Mouse (Mus musculus): ENCODE results near the gene Tmbim4. TPM values are rescaled to one million over a fixed set of nuclear protein-coding genes. Genes with fewer than 3 reads are reported as not detected.

Tmbim4 gene
- polyA plus RNA-seq, 1 experiment from 2014 or later, result 165 TPM

DNA sequence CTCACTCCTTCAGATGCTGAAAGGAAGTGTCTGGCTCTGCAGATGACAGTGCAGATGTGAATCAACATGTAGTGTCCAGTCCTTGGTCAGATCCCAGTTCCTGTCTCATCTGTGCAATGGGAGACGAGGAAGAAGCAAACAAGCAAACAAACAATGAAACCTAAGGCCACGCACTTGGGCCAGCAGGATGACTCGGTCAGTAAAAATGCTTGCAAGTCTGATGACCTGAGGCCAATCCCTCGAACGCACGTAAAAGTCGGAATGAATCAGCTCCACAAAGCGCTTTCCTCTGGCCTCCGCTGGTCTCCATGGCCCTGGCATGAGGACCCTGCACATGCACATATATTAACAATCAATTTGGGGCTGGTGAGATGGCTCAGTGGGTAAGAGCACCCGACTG is 17.6 kb downstream of the Tmbim4 start:
- H3K4me1 ChIP-seq (ENCODE audit: insufficient read depth, low read depth, low read length), result no peaks in the 10 kb centered on the region
- no peak overlapping the region for H3K4me3 ChIP-seq (ENCODE audit: low read depth, low read length)
- H3K27ac ChIP-seq (ENCODE audit: low read length), result no peak overlapping the region
- H3K4me2 ChIP-seq (replicated peaks; ENCODE audit: low read depth, low read length), result no peak overlapping the region
- DNase-seq (ENCODE audit: low spot score) (no peak), ATAC-seq (no peak)
- H3K9me3 ChIP-seq (ENCODE audit: low read length), result no peaks in the 10 kb centered on the region
- no peaks in the 10 kb centered on the region for H3K27me3 ChIP-seq (replicated peaks; ENCODE audit: insufficient read depth, low read length)
- no peak for TF ChIP-seq CTCF (IDR thresholded peaks at IDR 0.05)
- TF ChIP-seq EP300 (IDR thresholded peaks at IDR 0.05), result no peak
- 89% methylated on average over 10 of the region's 10 CpGs for WGBS
- no peaks in the 10 kb centered on the region for H3K36me3 ChIP-seq (ENCODE audit: insufficient read depth, low read length)
- H3K9ac ChIP-seq (replicated peaks; ENCODE audit: low read depth), result no peak overlapping the region

DNA sequence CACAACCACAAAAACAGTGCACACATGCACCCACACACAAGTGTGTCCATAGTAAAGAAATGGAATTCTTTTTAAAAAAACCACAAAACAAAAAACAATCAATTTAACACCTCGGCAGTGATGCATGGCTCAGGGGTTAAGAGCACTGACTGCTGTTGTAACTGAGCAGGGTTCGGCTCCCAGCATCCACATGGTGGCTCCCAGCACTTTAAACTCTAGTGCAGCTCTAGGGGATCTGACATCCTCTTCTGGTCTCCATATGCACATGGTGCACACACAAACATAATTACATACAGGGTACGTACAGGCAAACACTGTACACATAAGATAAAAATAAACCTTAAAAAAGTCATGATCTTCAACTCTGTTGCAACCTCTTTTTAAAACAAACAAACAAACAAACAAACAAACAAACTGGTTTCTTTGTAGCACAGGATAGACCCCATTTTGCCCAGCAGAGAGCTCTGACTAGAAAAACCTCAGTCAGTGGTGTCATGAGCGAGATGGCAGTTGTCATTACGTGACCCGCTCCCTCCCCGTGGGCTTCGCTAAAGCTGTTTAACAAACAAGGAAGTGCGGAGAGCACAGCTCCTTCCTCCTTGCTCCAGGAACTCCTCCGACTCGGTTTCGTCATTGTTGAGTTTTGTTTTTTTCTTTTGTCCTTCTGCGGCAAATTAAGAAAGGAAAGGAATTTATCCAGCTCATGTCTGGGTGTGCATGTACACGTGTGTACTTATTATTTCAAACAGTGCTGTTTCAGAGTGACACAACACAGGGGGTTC is 18.4 kb downstream of the Tmbim4 start:
- Histone ChIP-seq H3K9me3 (ENCODE audit: low read length) (no peaks in the 10 kb centered on the region), H3K27ac (ENCODE audit: low read length) (peak overlapping the region; percentile 43; the same call in 1 of the 2 replicates), H3K27me3 (replicated peaks; ENCODE audit: insufficient read depth, low read length) (no peaks in the 10 kb centered on the region), H3K4me1 (ENCODE audit: insufficient read depth, low read depth, low read length) (no peaks in the 10 kb centered on the region), H3K36me3 (ENCODE audit: insufficient read depth, low read length) (no peaks in the 10 kb centered on the region), H3K4me3 (ENCODE audit: low read depth, low read length) (no peak overlapping the region), H3K9ac (replicated peaks; ENCODE audit: low read depth) (no peak overlapping the region), H3K4me2 (replicated peaks; ENCODE audit: low read depth, low read length) (peak overlapping the region; percentile 25; the same call in 1 of the 2 replicates)
- TF ChIP-seq CTCF (IDR thresholded peaks at IDR 0.05) (no peak), EP300 (IDR thresholded peaks at IDR 0.05) (0 out of 2 replicates have a peak, but pooled peaks have one; percentile 13)
- peak; percentile 65 for DNase-seq (ENCODE audit: low spot score)
- peak; percentile 83 for ATAC-seq
- WGBS, result 51% methylated on average over 14 of the region's 14 CpGs

DNA sequence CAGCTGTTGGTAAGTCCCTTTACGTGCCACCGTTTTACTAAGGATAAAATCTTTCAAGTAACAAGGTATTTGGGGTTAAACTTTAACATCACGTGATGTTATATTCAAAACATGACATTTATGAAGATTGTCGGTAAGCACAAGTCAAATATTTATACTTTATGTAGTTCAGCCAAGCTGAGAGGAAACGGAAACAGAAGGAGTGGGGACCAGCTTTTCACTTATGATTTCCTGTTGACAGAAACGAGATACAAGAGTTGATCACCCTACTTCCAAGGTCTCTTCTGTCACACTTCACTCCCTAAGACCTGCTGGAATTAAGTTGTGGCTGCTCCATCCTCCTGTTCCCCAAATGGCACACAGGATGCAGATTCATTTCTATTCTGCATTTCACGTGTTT is 19.4 kb downstream of the Tmbim4 start:
- ATAC-seq (peak; percentile 47), DNase-seq (ENCODE audit: low spot score) (peak; percentile 28)
- no peaks in the 10 kb centered on the region for H3K9me3 ChIP-seq (ENCODE audit: low read length)
- peak overlapping the region; percentile 43; the same call in 1 of the 2 replicates for H3K27ac ChIP-seq (ENCODE audit: low read length)
- H3K4me2 ChIP-seq (replicated peaks; ENCODE audit: low read depth, low read length), result no peak overlapping the region; the same call in 1 of the 2 replicates
- no peaks in the 10 kb centered on the region for H3K36me3 ChIP-seq (ENCODE audit: insufficient read depth, low read length)
- H3K27me3 ChIP-seq (replicated peaks; ENCODE audit: insufficient read depth, low read length), result no peaks in the 10 kb centered on the region
- no peak overlapping the region for H3K4me3 ChIP-seq (ENCODE audit: low read depth, low read length)
- H3K4me1 ChIP-seq (ENCODE audit: insufficient read depth, low read depth, low read length), result no peaks in the 10 kb centered on the region
- WGBS, result 38% methylated on average over 7 of the region's 7 CpGs
- no peak overlapping the region for H3K9ac ChIP-seq (replicated peaks; ENCODE audit: low read depth)
- TF ChIP-seq CTCF (IDR thresholded peaks at IDR 0.05) (no peak), EP300 (IDR thresholded peaks at IDR 0.05) (no peak; the same call in 1 of the 2 replicates)

DNA sequence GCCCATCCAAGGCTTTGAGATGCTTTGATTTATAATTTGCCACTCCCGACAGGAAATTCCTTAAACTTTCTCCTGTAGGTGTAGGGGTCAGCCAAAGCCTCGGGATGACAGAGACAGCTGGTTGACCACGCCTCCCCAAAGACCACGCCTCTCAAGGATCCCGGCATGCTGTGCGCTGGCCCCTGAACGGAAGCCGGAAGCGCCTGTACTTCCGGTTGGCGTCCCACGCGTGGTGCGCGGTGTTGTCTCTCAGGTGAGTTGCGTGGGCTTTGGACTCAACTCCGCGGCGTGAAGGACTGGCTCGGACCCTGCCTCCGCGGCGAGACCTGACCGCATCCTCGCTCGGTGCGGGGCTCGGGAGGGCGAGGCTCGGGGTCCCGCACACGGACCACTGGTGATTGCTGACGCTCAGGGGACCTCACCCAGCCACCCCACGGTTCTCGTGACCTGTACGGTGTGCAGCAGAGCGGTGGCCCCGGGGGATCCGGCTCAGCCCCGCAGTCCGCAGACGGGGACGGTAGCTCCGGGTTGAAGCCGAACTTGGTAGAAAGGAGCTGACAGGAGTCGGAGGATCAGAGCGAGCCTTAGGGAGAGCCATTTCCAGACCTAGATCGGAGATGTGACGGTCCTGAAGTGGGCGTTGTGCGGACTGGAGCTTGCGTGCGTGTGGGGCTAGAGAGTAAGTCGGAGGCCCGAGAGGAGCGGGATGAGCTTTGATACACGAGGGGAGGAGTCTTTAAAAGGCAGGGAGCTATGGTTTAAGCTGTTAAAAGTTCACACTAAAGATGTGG is 25.7 kb downstream of the Tmbim4 start, which contains the start of gene Llph:
Llph (plus strand) TSS at position 200 of the 791 bp plus-strand sequence.
- Histone ChIP-seq H3K36me3 (ENCODE audit: insufficient read depth, low read length) (0 out of 2 replicates have a peak, but pooled peaks cover 6% of the 10 kb centered on the region), H3K27me3 (replicated peaks; ENCODE audit: insufficient read depth, low read length) (no peaks in the 10 kb centered on the region), H3K4me2 (replicated peaks; ENCODE audit: low read depth, low read length) (peak within 1 kb of the TSS; percentile 91), H3K4me3 (ENCODE audit: low read depth, low read length) (peak within 1 kb of the TSS; percentile 98), H3K27ac (ENCODE audit: low read length) (peak within 1 kb of the TSS; percentile 76), H3K9me3 (ENCODE audit: low read length) (no peaks in the 10 kb centered on the region), H3K4me1 (ENCODE audit: insufficient read depth, low read depth, low read length) (no peaks in the 10 kb centered on the region), H3K9ac (replicated peaks; ENCODE audit: low read depth) (peak within 1 kb of the TSS; percentile 68)
- DNase-seq (ENCODE audit: low spot score), result peak; percentile 90
- WGBS, result under 1% methylated on average over 57 of the region's 57 CpGs
- no peak for TF ChIP-seq EP300 (IDR thresholded peaks at IDR 0.05)
- no peak for TF ChIP-seq CTCF (IDR thresholded peaks at IDR 0.05)
- peak; percentile 97 for ATAC-seq

DNA sequence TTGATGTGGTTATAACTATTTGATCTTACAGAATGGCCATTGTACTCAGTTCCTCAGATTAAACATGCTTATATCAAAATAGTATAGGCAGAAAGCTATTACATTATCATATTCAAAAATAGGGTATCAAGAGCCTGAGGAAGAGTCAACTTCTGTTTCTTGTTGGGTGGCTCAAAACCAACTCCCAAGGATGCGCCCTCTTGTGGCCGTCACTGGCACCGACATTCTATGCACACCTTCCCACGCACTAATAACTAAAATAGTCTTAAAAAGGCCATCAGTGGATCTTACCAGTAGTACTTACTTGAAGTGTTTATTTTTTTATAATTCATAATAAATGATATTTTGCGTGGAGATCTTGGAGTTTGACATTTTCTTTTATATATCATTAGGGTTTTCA is 30.3 kb downstream of the Tmbim4 start:
- WGBS, result 21% methylated on average over 5 of the region's 5 CpGs
- no peaks in the 10 kb centered on the region for H3K27me3 ChIP-seq (replicated peaks; ENCODE audit: insufficient read depth, low read length)
- no peak for ATAC-seq
- H3K4me1 ChIP-seq (ENCODE audit: insufficient read depth, low read depth, low read length), result no peaks in the 10 kb centered on the region
- H3K9me3 ChIP-seq (ENCODE audit: low read length), result no peaks in the 10 kb centered on the region
- H3K27ac ChIP-seq (ENCODE audit: low read length), result no peak overlapping the region
- H3K4me3 ChIP-seq (ENCODE audit: low read depth, low read length), result no peak overlapping the region
- H3K9ac ChIP-seq (replicated peaks; ENCODE audit: low read depth), result no peak overlapping the region
- peak; percentile 61 for DNase-seq (ENCODE audit: low spot score)
- H3K36me3 ChIP-seq (ENCODE audit: insufficient read depth, low read length), result 0 out of 2 replicates have a peak, but pooled peaks cover 6% of the 10 kb centered on the region
- no peak overlapping the region for H3K4me2 ChIP-seq (replicated peaks; ENCODE audit: low read depth, low read length)
- TF ChIP-seq CTCF (IDR thresholded peaks at IDR 0.05) (peak; percentile 80), EP300 (IDR thresholded peaks at IDR 0.05) (no peak)
